24 mouse cellular contexts compared by ENCODE assay signal in genomic region chr19:28534964-28535363, GRCm38 (mm10).
"Had no signal": no experiment of that assay in that cellular context is flagged by ENCODE, and none has a peak within 500 bp of the region (broad histone marks: within the 10 kb centered on the region; RNA-seq: fewer than 3 reads in every experiment).

No protein-coding gene starts in this region.

- H3K9me3 ChIP-seq: heart, embryonic 10.5 days; heart, embryonic 12.5 days; hindbrain, embryonic 13.5 days; hindbrain, embryonic 15.5 days; kidney, embryonic 15.5 days; limb, embryonic 13.5 days; limb, embryonic 15.5 days; liver, embryonic 12.5 days had no signal

- H3K27ac ChIP-seq: gastrocnemius, adult 2 months; heart, embryonic 10.5 days; hindbrain, embryonic 13.5 days; hindbrain, embryonic 15.5 days; hindbrain, postnatal 0 days; kidney, embryonic 15.5 days; kidney, postnatal 0 days; limb, embryonic 13.5 days; limb, embryonic 15.5 days; liver, embryonic 12.5 days; liver, embryonic 14.5 days had no signal

- H3K27me3 ChIP-seq: heart, embryonic 12.5 days; hindbrain, embryonic 13.5 days; hindbrain, embryonic 15.5 days; kidney, embryonic 15.5 days; limb, embryonic 13.5 days; limb, embryonic 15.5 days; liver, embryonic 12.5 days had no signal

- H3K4me2 ChIP-seq: heart, embryonic 12.5 days; hindbrain, embryonic 13.5 days; hindbrain, embryonic 15.5 days; kidney, embryonic 15.5 days; limb, embryonic 13.5 days; limb, embryonic 15.5 days; liver, embryonic 12.5 days had no signal

- H3K4me3 ChIP-seq: gastrocnemius, adult 2 months; heart, embryonic 10.5 days; heart, embryonic 12.5 days; hindbrain, embryonic 13.5 days; hindbrain, embryonic 15.5 days; kidney, embryonic 15.5 days; limb, embryonic 13.5 days; limb, embryonic 15.5 days; liver, embryonic 12.5 days had no signal

- H3K4me1 ChIP-seq: heart, embryonic 10.5 days; heart, embryonic 12.5 days; hindbrain, embryonic 15.5 days; liver, embryonic 12.5 days had no signal

- DNase-seq: gastrocnemius, adult 2 months; gastrocnemius, postnatal 10 days; gastrocnemius, postnatal 25 days; heart, adult 18-20 months; heart, postnatal 10 days; heart, postnatal 36 days; kidney, adult 11 months; kidney, adult 2 months; kidney, adult 9 months; kidney, postnatal 14 days; kidney, postnatal 36 days; left cerebral cortex, postnatal 4 days had no signal

- H3K36me3 ChIP-seq: heart, embryonic 10.5 days; heart, embryonic 12.5 days; hindbrain, embryonic 13.5 days; hindbrain, embryonic 15.5 days; kidney, embryonic 15.5 days; limb, embryonic 13.5 days; limb, embryonic 15.5 days; liver, embryonic 12.5 days had no signal

- H3K9ac ChIP-seq: heart, embryonic 12.5 days; hindbrain, embryonic 13.5 days; hindbrain, embryonic 15.5 days; kidney, embryonic 15.5 days; limb, embryonic 13.5 days; limb, embryonic 15.5 days; liver, embryonic 12.5 days; liver, embryonic 14.5 days had no signal

- ATAC-seq: hindbrain, postnatal 0 days; intestine, embryonic 16.5 days; liver, embryonic 12.5 days had no signal
